Mouse (Mus musculus) E14TG2a.4 (cell line): ENCODE data around the gene 9130008F23Rik.
A peak's percentile ranks its signal among the peaks of the same experiment; 100 is the strongest.

Source experiments
- H3K27me3 ChIP-seq: 2 replicates; pipeline ENCODE4 v1.6.1; 2014; ENCODE audit warnings: low read length, control low read depth; ENCODE audit not compliant: insufficient read depth
- H3K36me3 ChIP-seq: 2 replicates; pipeline ENCODE4 v1.6.1; 2014; ENCODE audit warnings: low read length, control low read depth; ENCODE audit not compliant: insufficient read depth
- H3K4me1 ChIP-seq: replicated peaks from 2 replicates; pipeline ENCODE4 v1.6.1; 2014; ENCODE audit warnings: low read depth, low read length, control low read depth
- H3K4me3 ChIP-seq: replicated peaks from 2 replicates; pipeline ENCODE4 v1.5.1; 2014; ENCODE audit warnings: mild to moderate bottlenecking, low read length
- H3K9me3 ChIP-seq: 2 replicates; pipeline ENCODE4 v1.6.1; 2014; ENCODE audit warnings: low read length, control low read depth
- CTCF ChIP-seq: conservative IDR thresholded peaks from 2 replicates; pipeline ENCODE4 v1.5.1; 2014; ENCODE audit warnings: low read length
- NANOG ChIP-seq: IDR thresholded peaks from 2 replicates; pipeline ENCODE4 v1.6.1; 2014; ENCODE audit warnings: borderline replicate concordance, low read length, mixed read lengths
- POU5F1 ChIP-seq: IDR thresholded peaks from 2 replicates; pipeline ENCODE4 v1.6.1; 2014; ENCODE audit warnings: low read length, borderline replicate concordance

Gene 9130008F23Rik

DNA sequence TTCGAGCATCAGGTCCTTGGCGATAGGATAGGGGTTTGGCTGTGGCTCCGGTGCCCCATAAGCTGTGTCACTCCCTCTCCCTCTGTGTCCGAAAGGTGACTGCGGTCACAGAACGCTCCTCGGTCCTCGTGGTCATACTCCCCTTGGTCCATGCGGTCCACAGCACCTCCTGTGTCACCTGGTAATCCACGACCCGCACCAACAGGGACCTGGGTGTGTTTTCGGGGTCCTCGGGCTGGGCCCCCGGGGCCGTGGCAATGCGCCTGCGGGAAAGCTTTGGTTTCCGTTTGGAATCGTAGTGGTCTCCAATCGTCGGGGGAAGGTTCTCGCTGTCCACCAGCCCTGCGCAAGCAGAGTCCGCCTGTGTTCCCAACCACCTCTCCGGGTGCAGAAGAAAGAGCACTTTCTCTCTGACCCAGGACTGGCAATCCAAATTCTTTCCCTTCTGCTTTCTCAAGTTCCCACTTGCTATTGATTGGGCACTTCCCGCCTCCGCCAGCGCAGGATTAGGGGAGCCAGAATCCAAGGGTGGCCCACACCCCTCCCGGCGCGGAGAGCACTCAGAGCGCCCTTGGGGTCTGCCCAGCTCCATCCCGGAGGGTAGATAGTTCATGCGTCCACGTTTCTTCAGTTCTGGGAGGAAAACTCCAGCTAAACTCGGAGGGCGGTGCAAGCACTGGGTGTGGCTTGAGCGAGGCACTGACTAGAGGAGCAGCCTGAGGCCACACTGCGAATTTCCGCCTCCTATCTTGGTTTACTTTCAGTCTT lies at the start of gene 9130008F23Rik:
TSS of gene 9130008F23Rik (minus strand) at position 636 of the 768 bp plus-strand sequence.
- Histone ChIP-seq H3K9me3 (no peaks in the 10 kb centered on the region), H3K36me3 (no peaks in the 10 kb centered on the region), H3K4me3 (peak within 1 kb of the TSS; percentile 74), H3K27me3 (peaks cover 18% of the 10 kb centered on the region), H3K4me1 (peaks cover 10% of the 10 kb centered on the region; the same call in 1 of the 2 replicates)
- TF ChIP-seq POU5F1 (no peak), CTCF (no peak)

DNA sequence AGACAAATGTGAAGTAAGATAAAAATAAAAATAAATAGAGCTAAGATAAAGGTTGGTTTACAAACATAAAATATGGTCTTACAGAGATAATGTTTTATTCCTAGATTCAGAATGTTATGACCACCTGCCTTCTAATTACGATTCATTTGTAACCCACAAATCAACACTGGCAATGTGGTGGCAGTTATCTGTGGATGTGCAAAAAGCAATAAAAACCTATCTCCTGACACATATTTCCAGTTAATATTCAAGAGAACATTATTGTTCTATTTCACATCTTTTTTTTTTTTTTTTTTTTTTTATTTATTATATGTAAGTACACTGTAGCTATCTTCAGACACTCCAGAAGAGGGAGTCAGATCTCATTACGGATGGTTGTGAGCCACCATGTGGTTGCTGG lies 35.1 kb upstream of the 9130008F23Rik start:
- no peaks in the 10 kb centered on the region for H3K27me3 ChIP-seq
- no peaks in the 10 kb centered on the region for H3K4me1 ChIP-seq
- TF ChIP-seq CTCF (no peak), POU5F1 (no peak)

GRCm38 (mm10) chr17:40914250-40914649 lies 33.9 kb upstream of the 9130008F23Rik start, which contains the start of gene Glyatl3:
TSS of gene Glyatl3 (minus strand) at chr17:40914350.
- TF ChIP-seq NANOG (no peak), CTCF (no peak), POU5F1 (no peak)
- H3K27me3 ChIP-seq = no peaks in the 10 kb centered on the region
- H3K36me3 ChIP-seq = no peaks in the 10 kb centered on the region

More for the DNA sequence above, 35.1 kb upstream of the 9130008F23Rik start:
- Histone ChIP-seq H3K9me3 (no peaks in the 10 kb centered on the region; the same call in 1 of the 2 replicates), H3K36me3 (no peaks in the 10 kb centered on the region), H3K4me3 (no peak overlapping the region)

DNA sequence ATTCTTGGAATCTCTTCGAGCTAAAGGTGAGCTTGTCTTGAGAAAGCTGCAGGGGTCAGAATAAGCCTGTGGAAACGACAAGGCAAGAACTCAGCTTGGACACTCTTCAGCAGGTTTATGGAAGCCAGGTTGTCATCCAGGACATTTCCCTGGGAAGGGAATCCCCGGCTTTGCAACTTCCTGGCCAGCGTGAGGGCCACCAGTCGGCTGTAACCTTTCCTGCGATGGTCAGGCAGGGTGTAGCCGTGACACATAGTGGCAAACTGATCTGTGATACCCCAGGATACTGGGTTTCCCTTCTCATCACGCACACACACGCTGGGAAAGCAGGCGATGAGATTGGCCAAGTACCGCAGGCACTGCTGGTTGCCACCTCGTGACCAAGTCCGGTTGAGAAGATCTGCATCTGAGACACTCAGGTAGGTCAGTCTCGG lies 24.4 kb upstream of the 9130008F23Rik start:
- TF ChIP-seq NANOG (no peak), CTCF (no peak), POU5F1 (no peak)
- H3K4me1 ChIP-seq = peaks cover 31% of the 10 kb centered on the region
- peak overlapping the region; percentile 63 for H3K4me3 ChIP-seq
- H3K27me3 ChIP-seq = no peaks in the 10 kb centered on the region
- peaks cover 11% of the 10 kb centered on the region for H3K9me3 ChIP-seq
- H3K36me3 ChIP-seq = no peaks in the 10 kb centered on the region

More at GRCm38 (mm10) chr17:40914250-40914649, 33.9 kb upstream of the 9130008F23Rik start, which contains the start of gene Glyatl3:
- H3K9me3 ChIP-seq = no peaks in the 10 kb centered on the region; the same call in 1 of the 2 replicates
- no peaks in the 10 kb centered on the region for H3K4me1 ChIP-seq
- H3K4me3 ChIP-seq = no peak within 1 kb of the TSS

GRCm38 (mm10) chr17:40904056-40904597 lies 23.8 kb upstream of the 9130008F23Rik start:
- H3K27me3 ChIP-seq = no peaks in the 10 kb centered on the region
- H3K4me1 ChIP-seq = peaks cover 37% of the 10 kb centered on the region
- TF ChIP-seq NANOG = no peak; the same call in 1 of the 2 replicates
- TF ChIP-seq POU5F1 = no peak
- no peak for TF ChIP-seq CTCF
- H3K36me3 ChIP-seq = no peaks in the 10 kb centered on the region
- H3K9me3 ChIP-seq = peaks cover 11% of the 10 kb centered on the region
- H3K4me3 ChIP-seq = no peak overlapping the region

DNA sequence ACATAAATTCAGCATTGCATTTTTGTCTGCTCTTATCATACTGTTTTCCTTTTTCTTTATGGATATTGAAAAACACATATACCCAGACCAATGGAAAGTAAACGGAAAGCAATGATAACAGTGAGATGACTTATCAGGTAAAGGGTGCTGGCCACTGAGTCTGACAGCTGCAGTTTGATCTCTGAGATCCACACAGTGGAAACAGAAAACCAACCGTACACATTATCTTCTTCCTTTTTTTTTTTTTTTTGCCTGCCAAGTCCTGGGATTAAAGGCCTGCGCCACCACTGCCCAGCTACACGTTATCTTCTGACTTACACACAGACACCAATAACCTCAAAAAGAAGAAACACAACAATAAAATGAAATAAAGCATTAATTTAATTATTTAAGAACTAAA lies 23.0 kb upstream of the 9130008F23Rik start:
- Histone ChIP-seq H3K36me3 (no peaks in the 10 kb centered on the region), H3K9me3 (peaks cover 11% of the 10 kb centered on the region), H3K4me1 (peaks cover 40% of the 10 kb centered on the region), H3K4me3 (no peak overlapping the region), H3K27me3 (no peaks in the 10 kb centered on the region)
- TF ChIP-seq NANOG (no peak), POU5F1 (no peak)

GRCm38 (mm10) chr17:40899783-40900363 lies 19.5 kb upstream of the 9130008F23Rik start:
- Histone ChIP-seq H3K36me3 (no peaks in the 10 kb centered on the region), H3K4me1 (peaks cover 37% of the 10 kb centered on the region), H3K9me3 (no peaks in the 10 kb centered on the region), H3K27me3 (peaks cover 2% of the 10 kb centered on the region; the same call in 1 of the 2 replicates), H3K4me3 (no peak overlapping the region)
- TF ChIP-seq NANOG (peak; percentile 92), POU5F1 (no peak), CTCF (no peak)

GRCm38 (mm10) chr17:40896863-40897262 lies 16.5 kb upstream of the 9130008F23Rik start:
- TF ChIP-seq CTCF = peak; percentile 52
- TF ChIP-seq POU5F1 = no peak
- Histone ChIP-seq H3K4me3 (no peak overlapping the region), H3K27me3 (peaks cover 2% of the 10 kb centered on the region; the same call in 1 of the 2 replicates), H3K9me3 (no peaks in the 10 kb centered on the region), H3K4me1 (peaks cover 32% of the 10 kb centered on the region), H3K36me3 (no peaks in the 10 kb centered on the region)
